24 mouse cellular contexts compared by ENCODE assay signal in the genomic region with DNA sequence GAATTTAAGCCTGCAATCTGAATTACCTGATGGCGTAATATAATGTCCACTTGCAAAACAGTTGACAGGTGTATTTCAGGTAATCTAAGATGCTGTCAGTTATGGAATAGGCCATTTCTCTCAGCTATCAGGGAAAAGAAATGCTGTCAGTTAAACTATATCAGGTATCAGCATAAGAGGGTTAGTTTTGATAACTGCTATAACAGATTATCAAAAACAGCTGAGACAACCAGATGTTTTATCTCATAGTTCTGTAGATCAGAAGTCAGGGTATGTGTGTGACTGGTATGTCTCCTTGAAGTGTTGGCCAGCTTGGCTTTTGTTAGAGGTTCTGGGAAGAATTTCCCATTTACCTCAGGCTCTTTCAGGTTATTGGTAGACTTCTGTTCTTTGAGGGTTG.
"Had no signal": no experiment of that assay in that cellular context is flagged by ENCODE, and none has a peak within 500 bp of the region (broad histone marks: within the 10 kb centered on the region; RNA-seq: fewer than 3 reads in every experiment).

No protein-coding gene starts in this region.

- H3K4me2 ChIP-seq: heart, embryonic 12.5 days; hindbrain, embryonic 12.5 days; hindbrain, embryonic 14.5 days; intestine, embryonic 15.5 days; limb, embryonic 13.5 days; limb, embryonic 15.5 days; liver, embryonic 13.5 days had no signal

- H3K4me3 ChIP-seq: gastrocnemius, adult 2 months; heart, adult 2 months; heart, embryonic 12.5 days; hindbrain, embryonic 10.5 days; hindbrain, embryonic 12.5 days; intestine, embryonic 15.5 days; limb, embryonic 13.5 days; limb, embryonic 15.5 days; liver, embryonic 13.5 days had no signal

- H3K4me1 ChIP-seq: hindbrain, embryonic 12.5 days had no signal

- H3K36me3 ChIP-seq: heart, embryonic 12.5 days; hindbrain, embryonic 10.5 days; hindbrain, embryonic 12.5 days; intestine, embryonic 15.5 days; limb, embryonic 13.5 days; limb, embryonic 15.5 days; liver, embryonic 13.5 days had no signal

- H3K27ac ChIP-seq: gastrocnemius, adult 2 months; heart, adult 2 months; hindbrain, embryonic 10.5 days; hindbrain, embryonic 12.5 days; hindbrain, embryonic 14.5 days; intestine, embryonic 15.5 days; limb, embryonic 13.5 days; limb, embryonic 15.5 days; liver, embryonic 13.5 days had no signal

- H3K9ac ChIP-seq: heart, embryonic 12.5 days; hindbrain, embryonic 12.5 days; hindbrain, embryonic 14.5 days; intestine, embryonic 15.5 days; limb, embryonic 13.5 days; limb, embryonic 15.5 days; liver, embryonic 13.5 days had no signal

- H3K27me3 ChIP-seq: heart, embryonic 12.5 days; hindbrain, embryonic 12.5 days; intestine, embryonic 15.5 days; limb, embryonic 13.5 days; limb, embryonic 15.5 days; liver, embryonic 13.5 days had no signal

- DNase-seq: gastrocnemius, adult 2 months; gastrocnemius, postnatal 10 days; gastrocnemius, postnatal 25 days; heart, adult 2 months; heart, postnatal 10 days; heart, postnatal 4 days; kidney, adult 18-20 months; kidney, adult 8-10 months; kidney, postnatal 10 days; kidney, postnatal 25 days; kidney, postnatal 4 days; layer of hippocampus, adult 9-11 months; layer of hippocampus, postnatal 36 days; left cerebral cortex, postnatal 4 days; liver, embryonic 13.5 days had no signal

- H3K9me3 ChIP-seq: heart, embryonic 12.5 days; hindbrain, embryonic 10.5 days; hindbrain, embryonic 12.5 days; intestine, embryonic 15.5 days; limb, embryonic 13.5 days; limb, embryonic 15.5 days; liver, embryonic 13.5 days had no signal

- ATAC-seq: hindbrain, embryonic 16.5 days; inflammation-experienced regulatory T-cells, adult 6 months; intestine, embryonic 15.5 days had no signal
